Mouse (Mus musculus): ENCODE measurements around the gene Ltb. TPM values are rescaled to one million over a fixed set of nuclear protein-coding genes. Genes with fewer than 3 reads are reported as not detected.

Ltb gene
- polyA plus RNA-seq, 1 experiment from 2014 or later, result 0.78 TPM

- Histone ChIP-seq H3K27ac (ENCODE audit: low read depth, low read length) (no peak overlapping the region), H3K4me2 (no peak overlapping the region), H3K9ac (ENCODE audit: low read depth, low read length) (no peak overlapping the region), H3K4me1 (replicated peaks; ENCODE audit: control insufficient read depth, insufficient read depth, low read length) (0 out of 2 replicates have a peak, but pooled peaks cover 3% of the 10 kb centered on the region), H3K4me3 (ENCODE audit: low read depth, low read length) (no peak overlapping the region), H3K36me3 (ENCODE audit: control insufficient read depth, insufficient read depth, low read length) (no peaks in the 10 kb centered on the region), H3K9me3 (ENCODE audit: control insufficient read depth, low read length) (no peaks in the 10 kb centered on the region), H3K27me3 (replicated peaks; ENCODE audit: control insufficient read depth, insufficient read depth, low read length) (no peaks in the 10 kb centered on the region; the same call in 1 of the 2 replicates)
- ATAC-seq (replicated peaks; ENCODE audit: low FRiP score) (no peak), DNase-seq (ENCODE audit: low spot score) (no peak)
- 17% methylated on average over 4 of the region's 4 CpGs for WGBS
Observed at GRCm38 (mm10) chr17:35168541-35169207, 25.6 kb upstream of the Ltb start.

GRCm38 (mm10) chr17:35172445-35173234 lies 21.6 kb upstream of the Ltb start:
- Histone ChIP-seq H3K4me3 (ENCODE audit: low read depth, low read length) (no peak overlapping the region), H3K4me1 (replicated peaks; ENCODE audit: control insufficient read depth, insufficient read depth, low read length) (no peaks in the 10 kb centered on the region), H3K27ac (ENCODE audit: low read depth, low read length) (0 out of 2 replicates have a peak overlapping the region, but pooled peaks have one; percentile 19), H3K4me2 (no peak overlapping the region), H3K9ac (ENCODE audit: low read depth, low read length) (no peak overlapping the region), H3K36me3 (ENCODE audit: control insufficient read depth, insufficient read depth, low read length) (no peaks in the 10 kb centered on the region), H3K27me3 (replicated peaks; ENCODE audit: control insufficient read depth, insufficient read depth, low read length) (no peaks in the 10 kb centered on the region; the same call in 1 of the 2 replicates), H3K9me3 (ENCODE audit: control insufficient read depth, low read length) (no peaks in the 10 kb centered on the region)
- ATAC-seq (replicated peaks; ENCODE audit: low FRiP score) (no peak), DNase-seq (ENCODE audit: low spot score) (no peak)
- 65% methylated on average over 11 of the region's 11 CpGs for WGBS

DNA sequence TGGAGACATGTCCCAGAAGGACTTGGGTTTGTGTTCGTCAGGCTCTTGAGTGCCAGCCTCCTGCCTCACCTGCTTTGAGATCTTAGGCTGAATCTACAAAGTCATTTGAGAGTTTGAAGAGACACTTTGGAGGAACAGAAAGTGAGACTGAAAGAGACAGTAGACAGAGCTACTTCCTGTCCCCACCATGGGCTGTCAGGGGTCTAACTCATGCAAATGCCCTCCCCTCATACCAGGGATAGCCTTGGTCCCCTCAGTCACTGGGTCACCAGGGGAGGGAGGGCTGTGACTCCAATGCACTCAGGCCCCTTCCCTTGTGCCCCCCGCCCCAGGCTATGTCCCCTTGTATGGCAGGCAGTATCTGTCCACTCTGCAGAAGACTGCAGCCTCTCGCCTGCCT lies 20.9 kb upstream of the Ltb start:
- no peaks in the 10 kb centered on the region for H3K9me3 ChIP-seq (ENCODE audit: control insufficient read depth, low read length)
- WGBS, result 71% methylated on average over 3 of the region's 3 CpGs

GRCm38 (mm10) chr17:35174201-35174977 lies 19.9 kb upstream of the Ltb start:
- WGBS, result 62% methylated on average over 8 of the region's 8 CpGs
- Histone ChIP-seq H3K27ac (ENCODE audit: low read depth, low read length) (no peak overlapping the region), H3K4me1 (replicated peaks; ENCODE audit: control insufficient read depth, insufficient read depth, low read length) (0 out of 2 replicates have a peak, but pooled peaks cover 2% of the 10 kb centered on the region), H3K9me3 (ENCODE audit: control insufficient read depth, low read length) (no peaks in the 10 kb centered on the region), H3K36me3 (ENCODE audit: control insufficient read depth, insufficient read depth, low read length) (no peaks in the 10 kb centered on the region), H3K9ac (ENCODE audit: low read depth, low read length) (no peak overlapping the region), H3K27me3 (replicated peaks; ENCODE audit: control insufficient read depth, insufficient read depth, low read length) (no peaks in the 10 kb centered on the region; the same call in 1 of the 2 replicates), H3K4me2 (no peak overlapping the region), H3K4me3 (ENCODE audit: low read depth, low read length) (no peak overlapping the region)
- DNase-seq (ENCODE audit: low spot score) (no peak), ATAC-seq (replicated peaks; ENCODE audit: low FRiP score) (no peak)

More for the DNA sequence above, 20.9 kb upstream of the Ltb start:
- Histone ChIP-seq H3K36me3 (ENCODE audit: control insufficient read depth, insufficient read depth, low read length) (no peaks in the 10 kb centered on the region), H3K27me3 (replicated peaks; ENCODE audit: control insufficient read depth, insufficient read depth, low read length) (no peaks in the 10 kb centered on the region; the same call in 1 of the 2 replicates), H3K4me2 (no peak overlapping the region), H3K27ac (ENCODE audit: low read depth, low read length) (no peak overlapping the region), H3K4me1 (replicated peaks; ENCODE audit: control insufficient read depth, insufficient read depth, low read length) (no peaks in the 10 kb centered on the region), H3K4me3 (ENCODE audit: low read depth, low read length) (no peak overlapping the region), H3K9ac (ENCODE audit: low read depth, low read length) (no peak overlapping the region)
- DNase-seq (ENCODE audit: low spot score) (no peak), ATAC-seq (replicated peaks; ENCODE audit: low FRiP score) (no peak)

DNA sequence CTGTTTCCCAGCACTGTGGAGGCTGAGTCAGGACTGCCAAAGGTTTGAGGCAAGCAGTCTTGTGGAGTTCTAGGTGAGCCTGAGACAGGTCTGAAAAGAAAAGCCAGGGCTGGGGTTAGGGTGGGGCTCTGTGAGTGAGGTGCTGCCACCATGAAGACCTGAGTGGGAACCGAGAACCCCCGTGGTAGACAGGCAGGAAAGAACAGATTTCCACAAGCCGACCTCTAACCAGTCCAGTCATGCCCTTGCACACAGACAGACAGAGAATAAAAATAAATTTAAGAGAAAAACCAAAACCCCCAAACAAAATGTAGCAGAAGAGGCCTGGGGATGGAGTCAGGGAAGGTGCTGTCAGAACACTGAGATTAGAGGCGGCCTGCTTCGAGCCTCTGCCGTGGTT lies 18.9 kb upstream of the Ltb start:
- no peaks in the 10 kb centered on the region for H3K9me3 ChIP-seq (ENCODE audit: control insufficient read depth, low read length)
- WGBS, result 78% methylated on average over 6 of the region's 6 CpGs
- H3K27me3 ChIP-seq (replicated peaks; ENCODE audit: control insufficient read depth, insufficient read depth, low read length), result no peaks in the 10 kb centered on the region; the same call in 1 of the 2 replicates
- H3K4me3 ChIP-seq (ENCODE audit: low read depth, low read length), result no peak overlapping the region
- no peak for DNase-seq (ENCODE audit: low spot score)
- no peak for ATAC-seq (replicated peaks; ENCODE audit: low FRiP score)
- 0 out of 2 replicates have a peak, but pooled peaks cover 2% of the 10 kb centered on the region for H3K4me1 ChIP-seq (replicated peaks; ENCODE audit: control insufficient read depth, insufficient read depth, low read length)
- no peak overlapping the region for H3K9ac ChIP-seq (ENCODE audit: low read depth, low read length)
- H3K27ac ChIP-seq (ENCODE audit: low read depth, low read length), result no peak overlapping the region
- H3K36me3 ChIP-seq (ENCODE audit: control insufficient read depth, insufficient read depth, low read length), result no peaks in the 10 kb centered on the region
- H3K4me2 ChIP-seq, result no peak overlapping the region

DNA sequence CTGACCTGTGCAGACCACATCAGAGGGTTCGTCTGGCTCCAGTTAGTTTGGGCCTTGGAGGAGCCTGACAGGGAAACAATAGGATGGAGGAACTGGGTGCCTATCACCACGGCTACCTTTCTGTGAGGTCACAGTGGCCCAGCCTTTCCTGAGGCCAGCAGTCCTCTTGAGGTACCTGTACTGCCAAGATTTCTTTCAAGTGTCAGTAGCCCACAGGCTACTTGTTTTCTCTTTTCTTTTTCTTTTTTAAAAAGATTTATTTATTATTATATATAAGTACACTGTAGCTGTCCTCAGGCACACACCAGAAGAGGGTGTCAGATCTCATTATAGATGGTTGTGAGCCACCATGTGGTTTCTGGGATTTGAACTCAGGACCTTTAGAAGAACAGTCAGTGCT lies 18.3 kb upstream of the Ltb start, which contains the start of gene Aif1:
Aif1 (minus strand) TSS at position 101 of the 400 bp plus-strand sequence.
- H3K27me3 ChIP-seq (replicated peaks; ENCODE audit: control insufficient read depth, insufficient read depth, low read length), result no peaks in the 10 kb centered on the region; the same call in 1 of the 2 replicates
- H3K9ac ChIP-seq (ENCODE audit: low read depth, low read length), result no peak within 1 kb of the TSS
- no peaks in the 10 kb centered on the region for H3K9me3 ChIP-seq (ENCODE audit: control insufficient read depth, low read length)
- H3K4me3 ChIP-seq (ENCODE audit: low read depth, low read length), result no peak within 1 kb of the TSS
- no peak for DNase-seq (ENCODE audit: low spot score)
- WGBS, result 59% methylated on average over 2 of the region's 2 CpGs
- no peak within 1 kb of the TSS for H3K27ac ChIP-seq (ENCODE audit: low read depth, low read length)
- no peak for ATAC-seq (replicated peaks; ENCODE audit: low FRiP score)
- no peak within 1 kb of the TSS for H3K4me2 ChIP-seq
- H3K36me3 ChIP-seq (ENCODE audit: control insufficient read depth, insufficient read depth, low read length), result no peaks in the 10 kb centered on the region
- H3K4me1 ChIP-seq (replicated peaks; ENCODE audit: control insufficient read depth, insufficient read depth, low read length), result 0 out of 2 replicates have a peak, but pooled peaks cover 2% of the 10 kb centered on the region

DNA sequence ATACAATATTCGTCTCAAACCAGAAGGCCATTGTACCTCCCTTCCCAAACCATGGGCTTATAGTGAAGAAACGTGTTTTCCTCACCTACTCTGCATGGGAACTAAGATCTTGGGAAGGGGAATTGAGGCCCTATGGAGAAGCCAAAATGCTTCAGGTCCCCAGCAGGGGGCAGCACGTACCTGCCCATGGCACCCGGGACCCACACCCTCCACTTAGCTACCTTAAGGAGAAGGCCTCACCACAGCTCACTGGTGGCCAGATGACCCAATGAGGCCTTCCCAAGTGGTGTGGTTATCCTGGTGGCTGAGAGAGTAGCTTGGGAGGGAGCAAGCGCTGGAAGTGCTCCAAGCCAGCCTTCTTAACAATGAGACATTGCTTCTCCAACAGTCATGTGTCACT lies 15.7 kb upstream of the Ltb start:
- peak; percentile 76 for ATAC-seq (replicated peaks; ENCODE audit: low FRiP score)

DNA sequence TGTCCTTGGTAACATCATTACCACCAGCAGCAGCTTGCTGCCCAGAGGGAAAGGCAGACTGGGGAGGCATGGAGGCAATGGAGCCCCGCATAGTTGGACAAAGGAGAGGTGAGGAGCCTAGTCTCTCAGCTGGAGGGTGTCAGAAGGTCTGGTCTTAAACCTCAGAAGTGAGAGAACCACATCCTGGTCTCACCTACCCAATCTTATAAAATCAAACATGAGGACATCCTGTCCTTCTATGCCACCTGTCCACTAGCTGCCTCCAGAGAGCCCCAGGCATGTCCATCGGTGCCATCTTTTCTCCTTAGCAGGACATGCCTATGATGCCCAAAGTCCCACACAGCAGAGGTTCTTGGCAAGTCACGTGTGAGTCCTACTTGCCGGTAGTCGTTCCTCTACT lies 14.1 kb upstream of the Ltb start:
- ATAC-seq (replicated peaks; ENCODE audit: low FRiP score) (no peak), DNase-seq (ENCODE audit: low spot score) (no peak)
- H3K27me3 ChIP-seq (replicated peaks; ENCODE audit: control insufficient read depth, insufficient read depth, low read length), result no peaks in the 10 kb centered on the region
- no peak overlapping the region for H3K27ac ChIP-seq (ENCODE audit: low read depth, low read length)
- 76% methylated on average over 5 of the region's 5 CpGs for WGBS
- H3K9me3 ChIP-seq (ENCODE audit: control insufficient read depth, low read length), result no peaks in the 10 kb centered on the region
- no peak overlapping the region for H3K4me2 ChIP-seq
- H3K4me1 ChIP-seq (replicated peaks; ENCODE audit: control insufficient read depth, insufficient read depth, low read length), result 0 out of 2 replicates have a peak, but pooled peaks cover 2% of the 10 kb centered on the region
- H3K36me3 ChIP-seq (ENCODE audit: control insufficient read depth, insufficient read depth, low read length), result no peaks in the 10 kb centered on the region
- no peak overlapping the region for H3K9ac ChIP-seq (ENCODE audit: low read depth, low read length)
- H3K4me3 ChIP-seq (ENCODE audit: low read depth, low read length), result no peak overlapping the region

More for the DNA sequence above, 15.7 kb upstream of the Ltb start:
- Histone ChIP-seq H3K36me3 (ENCODE audit: control insufficient read depth, insufficient read depth, low read length) (no peaks in the 10 kb centered on the region), H3K27ac (ENCODE audit: low read depth, low read length) (no peak overlapping the region), H3K4me2 (no peak overlapping the region), H3K9me3 (ENCODE audit: control insufficient read depth, low read length) (no peaks in the 10 kb centered on the region), H3K4me1 (replicated peaks; ENCODE audit: control insufficient read depth, insufficient read depth, low read length) (0 out of 2 replicates have a peak, but pooled peaks cover 2% of the 10 kb centered on the region), H3K27me3 (replicated peaks; ENCODE audit: control insufficient read depth, insufficient read depth, low read length) (no peaks in the 10 kb centered on the region; the same call in 1 of the 2 replicates), H3K9ac (ENCODE audit: low read depth, low read length) (no peak overlapping the region), H3K4me3 (ENCODE audit: low read depth, low read length) (no peak overlapping the region)
- peak; percentile 65 for DNase-seq (ENCODE audit: low spot score)
- 10% methylated on average over 5 of the region's 5 CpGs for WGBS

All from liver, embryonic 11.5 days (tissue).